ENCODE assay signal across 10 mouse cellular contexts in genomic region chr10:80048834-80049233, GRCm38 (mm10). TPM values are rescaled to one million over a fixed set of nuclear protein-coding genes. Genes with fewer than 3 reads are reported as not detected.
DNase-seq lines count a peak whose midpoint lies in the region; ATAC-seq and TF ChIP-seq lines count a peak whose summit lies in the region.
"Had no signal": no experiment of that assay in that cellular context is flagged by ENCODE, and none has a peak within 500 bp of the region (broad histone marks: within the 10 kb centered on the region; RNA-seq: fewer than 3 reads in every experiment).

No protein-coding gene starts in this region.

- no peaks in the 10 kb centered on the region for H3K27me3 ChIP-seq in kidney, embryonic 16.5 days (ENCODE audit: insufficient read depth, low read length)
- no peaks in the 10 kb centered on the region for H3K27me3 ChIP-seq in testis, adult 2 months (ENCODE audit: control insufficient read depth, insufficient read depth, low read length)
- no peaks in the 10 kb centered on the region for H3K27me3 ChIP-seq in stomach, postnatal 0 days (ENCODE audit: control insufficient read depth, insufficient read depth, low read length)

- H3K4me1 ChIP-seq in kidney, embryonic 16.5 days (ENCODE audit: insufficient read depth, low read length) = peaks cover 39% of the 10 kb centered on the region
- peaks cover 12% of the 10 kb centered on the region for H3K4me1 ChIP-seq in testis, adult 2 months (ENCODE audit: control insufficient read depth, insufficient read depth, low read length)
- no peaks in the 10 kb centered on the region; the same call in 1 of the 2 replicates for H3K4me1 ChIP-seq in stomach, postnatal 0 days (replicated peaks; ENCODE audit: control insufficient read depth, insufficient read depth)

- H3K27ac ChIP-seq in kidney, embryonic 16.5 days (ENCODE audit: low read length) = peak overlapping the region; percentile 5; the same call in 1 of the 2 replicates
- H3K27ac ChIP-seq in testis, adult 2 months (ENCODE audit: control insufficient read depth, insufficient read depth, low read depth, low read length) = peak overlapping the region; percentile 69
- 0 out of 2 replicates have a peak overlapping the region, but pooled peaks have one; percentile 8 for H3K27ac ChIP-seq in stomach, postnatal 0 days (replicated peaks)

- H3K9me3 ChIP-seq in kidney, embryonic 16.5 days (ENCODE audit: low read length) = no peaks in the 10 kb centered on the region
- H3K9me3 ChIP-seq in stomach, postnatal 0 days (ENCODE audit: control insufficient read depth, low read length) = no peaks in the 10 kb centered on the region
- H3K9me3 ChIP-seq: G1E had no signal

- ATAC-seq in kidney, embryonic 16.5 days (ENCODE audit: low FRiP score, low TSS enrichment) = no peak
- ATAC-seq in stomach, postnatal 0 days (ENCODE audit: low FRiP score, low TSS enrichment) = no peak

- no peak overlapping the region for H3K9ac ChIP-seq in kidney, embryonic 16.5 days (replicated peaks; ENCODE audit: low read length)
- no peak overlapping the region for H3K9ac ChIP-seq in stomach, postnatal 0 days (ENCODE audit: low read length)

- H3K4me2 ChIP-seq in kidney, embryonic 16.5 days (replicated peaks; ENCODE audit: low read depth, low read length) = no peak overlapping the region
- H3K4me2 ChIP-seq in stomach, postnatal 0 days (replicated peaks; ENCODE audit: low read depth) = no peak overlapping the region

- TF ChIP-seq CTCF in testis, adult 2 months (IDR thresholded peaks at IDR 0.05; ENCODE audit: control insufficient read depth, insufficient read depth, insufficient replicate concordance, low read depth, low read length) = no peak
- no peak for TF ChIP-seq CTCF in stomach, postnatal 0 days (IDR thresholded peaks at IDR 0.05; ENCODE audit: low read depth)

- H3K4me3 ChIP-seq in kidney, embryonic 16.5 days (ENCODE audit: low read length) = no peak overlapping the region
- H3K4me3 ChIP-seq in testis, adult 2 months (ENCODE audit: control insufficient read depth, low read depth, low read length) = no peak overlapping the region
- no peak overlapping the region for H3K4me3 ChIP-seq in stomach, postnatal 0 days (ENCODE audit: low read depth, low read length)

- 69% methylated on average over 3 of the region's 3 CpGs for WGBS in kidney, embryonic 16.5 days
- 47% methylated on average over 3 of the region's 3 CpGs for WGBS in stomach, postnatal 0 days

- no peak for TF ChIP-seq EP300 in stomach, postnatal 0 days (optimal IDR thresholded peaks at IDR 0.05)

- TF ChIP-seq POLR2A in testis, adult 2 months (IDR thresholded peaks at IDR 0.05; ENCODE audit: control insufficient read depth, low read depth, low read length) = no peak

- no peaks in the 10 kb centered on the region for H3K36me3 ChIP-seq in kidney, embryonic 16.5 days (ENCODE audit: insufficient read depth, low read length)
- no peaks in the 10 kb centered on the region for H3K36me3 ChIP-seq in testis, adult 2 months (ENCODE audit: control insufficient read depth, insufficient read depth, low read length)
- no peaks in the 10 kb centered on the region for H3K36me3 ChIP-seq in stomach, postnatal 0 days (ENCODE audit: control insufficient read depth, insufficient read depth, low read length)
- H3K36me3 ChIP-seq: G1E had no signal

- DNase-seq in kidney, adult 18-20 months = no peak
- DNase-seq in testis, postnatal 14 days (ENCODE audit: low spot score) = no peak
- peak; percentile 26 for DNase-seq in forelimb bud, embryonic 11.5 days (ENCODE audit: low read depth, low spot score)
- DNase-seq in stomach, postnatal 0 days (ENCODE audit: low spot score) = no peak
- no peak for DNase-seq in MN1 (ENCODE audit: low spot score)
- DNase-seq in cerebellum, postnatal 25 days = no peak
- DNase-seq: lung, postnatal 14 days had no signal

RNA-seq across cellular contexts. Expression of gene Gpx4, which starts 1.9 kb away (rescaled TPM):
- 617 and 706 TPM in 2 replicates for polyA plus RNA-seq in kidney, embryonic 16.5 days (2015; fragmentation: Nextera tagmentation; extraction: Ambion mirVana)
- 3,516 and 3,720 TPM in 2 replicates for polyA plus RNA-seq in testis, adult 2 months (2012; rRNA removed)
- polyA plus RNA-seq in stomach, postnatal 0 days (2015; fragmentation: Nextera tagmentation; extraction: Ambion mirVana) = 435 and 445 TPM in 2 replicates

RNA-seq across cellular contexts. Expression of gene Polr2e, which starts 9.2 kb away (rescaled TPM):
- 242 and 248 TPM in 2 replicates for polyA plus RNA-seq in kidney, embryonic 16.5 days (2015; fragmentation: Nextera tagmentation; extraction: Ambion mirVana)
- polyA plus RNA-seq in testis, adult 2 months (2012; rRNA removed) = 104 and 113 TPM in 2 replicates
- polyA plus RNA-seq in stomach, postnatal 0 days (2015; fragmentation: Nextera tagmentation; extraction: Ambion mirVana) = 121 and 122 TPM in 2 replicates

RNA-seq across cellular contexts. Expression of gene Arhgap45, which starts 32.4 kb away (rescaled TPM):
- 10.5 and 11.3 TPM in 2 replicates for polyA plus RNA-seq in kidney, embryonic 16.5 days (2015; fragmentation: Nextera tagmentation; extraction: Ambion mirVana)
- 2.1 and 3.4 TPM in 2 replicates for polyA plus RNA-seq in testis, adult 2 months (2012; rRNA removed)
- 2.0 TPM in 2 replicates for polyA plus RNA-seq in stomach, postnatal 0 days (2015; fragmentation: Nextera tagmentation; extraction: Ambion mirVana)

RNA-seq across cellular contexts. Expression of gene Abca7, which starts 52.5 kb away (rescaled TPM):
- 4.2 and 4.4 TPM in 2 replicates for polyA plus RNA-seq in kidney, embryonic 16.5 days (2015; fragmentation: Nextera tagmentation; extraction: Ambion mirVana)
- 2.2 and 2.3 TPM in 2 replicates for polyA plus RNA-seq in testis, adult 2 months (2012; rRNA removed)
- 2.6 and 3.2 TPM in 2 replicates for polyA plus RNA-seq in stomach, postnatal 0 days (2015; fragmentation: Nextera tagmentation; extraction: Ambion mirVana)

RNA-seq across cellular contexts. Expression of gene Sbno2, which starts 56.5 kb away (rescaled TPM):
- 16.1 and 17.6 TPM in 2 replicates for polyA plus RNA-seq in kidney, embryonic 16.5 days (2015; fragmentation: Nextera tagmentation; extraction: Ambion mirVana)
- polyA plus RNA-seq in testis, adult 2 months (2012; rRNA removed) = 13.9 and 14.0 TPM in 2 replicates
- polyA plus RNA-seq in stomach, postnatal 0 days (2015; fragmentation: Nextera tagmentation; extraction: Ambion mirVana) = 10.7 and 11.0 TPM in 2 replicates

Comparison
In these comparisons a context has a peak if more than half of its experiments do, and no peak if none do; other contexts are left out.
1. H3K27ac ChIP-seq: peak in every context shown above with its lines; median percentile 69 in testis, adult 2 months; 8 in stomach, postnatal 0 days; 5 in kidney, embryonic 16.5 days.